Mouse (Mus musculus): Measurements from ENCODE around the gene Nkapl.
A peak's percentile ranks its signal among the peaks of the same experiment; 100 is the strongest.

DNA sequence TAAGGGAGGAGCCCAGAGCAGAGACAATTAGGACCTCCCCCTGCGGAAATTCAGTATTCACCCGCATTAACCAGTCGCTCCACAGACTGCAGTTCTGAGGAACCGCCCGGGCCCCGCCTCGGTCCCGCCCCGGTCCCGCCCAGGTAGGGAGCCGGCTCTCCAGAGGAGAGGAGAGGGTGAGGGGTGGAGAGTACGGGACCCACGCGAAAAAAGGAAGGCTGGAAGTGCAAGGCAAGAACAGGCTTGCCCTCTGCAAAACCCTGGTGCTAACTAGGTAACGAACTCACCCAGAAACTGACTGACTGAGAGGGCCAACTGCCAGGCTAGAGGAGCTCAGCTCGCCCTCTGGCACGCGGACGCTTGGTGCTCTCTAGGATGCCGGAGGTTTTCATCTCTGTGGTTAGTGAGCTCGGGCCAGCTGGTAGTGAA is 37.9 kb upstream of the Nkapl start:
- TF ChIP-seq CTCF (IDR thresholded peaks at IDR 0.05; ENCODE audit: low read depth) (no peak), EP300 (IDR thresholded peaks at IDR 0.05; ENCODE audit: low read depth) (peak; percentile 66; the same call in 1 of the 2 replicates)
